Mouse (Mus musculus): ENCODE measurements around the gene Ppfibp2. TPM values are rescaled to one million over a fixed set of nuclear protein-coding genes. Genes with fewer than 3 reads are reported as not detected.

Gene Ppfibp2
- polyA plus RNA-seq, 1 experiment = 12.8 TPM

DNA sequence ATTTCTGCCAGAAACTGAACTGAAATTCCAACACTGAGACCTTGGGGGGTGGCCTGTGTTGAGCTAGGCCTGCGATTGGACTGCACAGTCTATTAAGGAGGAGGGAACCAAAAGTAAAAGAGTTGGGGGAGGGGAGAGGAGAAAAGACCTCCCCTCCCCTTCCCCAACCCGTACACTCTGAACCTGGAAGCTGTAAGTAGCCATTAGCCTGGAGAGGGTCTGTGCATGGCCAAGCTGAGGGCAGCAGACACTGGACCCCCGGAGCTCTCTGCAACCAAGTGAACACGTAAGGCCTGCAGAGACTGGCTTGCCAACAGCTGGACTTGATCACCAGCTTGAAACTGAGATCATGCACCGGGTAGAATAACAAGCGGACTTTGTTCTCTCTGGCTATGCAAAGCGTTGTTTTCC, 27.7 kb upstream of the Ppfibp2 start, which contains the start of gene Olfml1:
Olfml1 (plus strand) TSS at position 186 of the 411 bp plus-strand sequence.
- peak; percentile 79 for DNase-seq
- Histone ChIP-seq H3K27ac (ENCODE audit: insufficient read depth, low read depth, low read length) (peak within 1 kb of the TSS; percentile 75), H3K4me1 (ENCODE audit: control insufficient read depth, insufficient read depth, low read length) (no peaks in the 10 kb centered on the region), H3K27me3 (replicated peaks; ENCODE audit: control insufficient read depth, insufficient read depth, low read length) (no peaks in the 10 kb centered on the region), H3K4me3 (ENCODE audit: insufficient read depth, low read depth, low read length) (peak within 1 kb of the TSS; percentile 77), H3K36me3 (ENCODE audit: control insufficient read depth, insufficient read depth, low read length) (no peaks in the 10 kb centered on the region)
- WGBS = 28% methylated on average over 7 of the region's 7 CpGs
- TF ChIP-seq POLR2A (IDR thresholded peaks at IDR 0.05; ENCODE audit: low read depth, low read length) (no peak), CTCF (conservative IDR thresholded peaks at IDR 0.05; ENCODE audit: insufficient read depth, insufficient read length, low read depth, low read length) (no peak)

DNA sequence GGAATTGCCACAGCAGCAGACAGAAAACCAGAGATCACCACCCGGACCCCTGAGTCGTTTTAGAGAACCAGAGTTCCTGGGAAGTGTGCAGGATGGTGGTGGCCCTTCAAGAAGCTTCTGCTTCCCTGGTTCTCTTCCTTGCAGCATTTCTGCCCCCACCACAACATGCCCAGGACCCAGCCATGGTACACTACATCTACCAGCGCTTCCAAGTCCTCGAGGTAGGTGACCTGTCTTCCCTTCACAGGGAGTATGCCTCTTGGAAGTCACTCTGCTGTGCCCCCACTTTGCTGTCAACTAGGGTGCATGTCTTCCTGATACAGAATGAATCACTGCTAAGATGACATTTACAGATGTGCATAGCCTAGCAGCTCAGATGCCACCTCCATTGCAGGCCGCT, 27.3 kb upstream of the Ppfibp2 start:
- Histone ChIP-seq H3K27ac (ENCODE audit: insufficient read depth, low read depth, low read length) (peak overlapping the region; percentile 51), H3K4me3 (ENCODE audit: insufficient read depth, low read depth, low read length) (peak overlapping the region; percentile 77)

DNA sequence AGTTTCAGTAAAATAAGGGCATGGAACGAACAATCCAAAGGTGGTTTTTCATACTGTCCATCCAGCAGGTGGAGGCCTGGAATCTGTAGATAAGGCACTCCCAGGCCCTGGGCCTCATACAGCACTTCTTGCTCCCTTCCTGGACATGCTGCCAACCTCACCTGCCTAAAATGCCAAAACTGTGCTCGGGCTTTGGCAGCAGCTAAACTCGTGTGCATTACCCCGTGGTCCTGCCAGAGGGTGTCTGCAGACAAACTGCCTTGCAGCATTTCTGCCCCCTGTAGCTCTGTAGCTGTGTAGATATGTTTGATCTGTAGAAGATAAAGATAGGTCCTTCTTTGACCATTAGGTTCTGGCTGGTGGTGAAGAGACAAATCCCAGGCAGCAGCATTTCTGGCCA, 26.0 kb upstream of the Ppfibp2 start:
- no peak for TF ChIP-seq CTCF (conservative IDR thresholded peaks at IDR 0.05; ENCODE audit: insufficient read depth, insufficient read length, low read depth, low read length)
- no peak for TF ChIP-seq POLR2A (IDR thresholded peaks at IDR 0.05; ENCODE audit: low read depth, low read length)
- no peaks in the 10 kb centered on the region for H3K27me3 ChIP-seq (replicated peaks; ENCODE audit: control insufficient read depth, insufficient read depth, low read length)
- H3K4me3 ChIP-seq (ENCODE audit: insufficient read depth, low read depth, low read length) = no peak overlapping the region
- H3K36me3 ChIP-seq (ENCODE audit: control insufficient read depth, insufficient read depth, low read length) = no peaks in the 10 kb centered on the region
- no peak for DNase-seq
- 0 out of 2 replicates have a peak, but pooled peaks cover 1% of the 10 kb centered on the region for H3K4me1 ChIP-seq (ENCODE audit: control insufficient read depth, insufficient read depth, low read length)
- H3K27ac ChIP-seq (ENCODE audit: insufficient read depth, low read depth, low read length) = no peak overlapping the region
- WGBS = 37% methylated on average over 4 of the region's 4 CpGs

More for the DNA sequence above, 27.3 kb upstream of the Ppfibp2 start:
- no peaks in the 10 kb centered on the region for H3K36me3 ChIP-seq (ENCODE audit: control insufficient read depth, insufficient read depth, low read length)
- 31% methylated on average over 5 of the region's 5 CpGs for WGBS
- DNase-seq = no peak
- H3K4me1 ChIP-seq (ENCODE audit: control insufficient read depth, insufficient read depth, low read length) = no peaks in the 10 kb centered on the region
- TF ChIP-seq CTCF (conservative IDR thresholded peaks at IDR 0.05; ENCODE audit: insufficient read depth, insufficient read length, low read depth, low read length) (no peak), POLR2A (IDR thresholded peaks at IDR 0.05; ENCODE audit: low read depth, low read length) (no peak)
- no peaks in the 10 kb centered on the region for H3K27me3 ChIP-seq (replicated peaks; ENCODE audit: control insufficient read depth, insufficient read depth, low read length)

DNA sequence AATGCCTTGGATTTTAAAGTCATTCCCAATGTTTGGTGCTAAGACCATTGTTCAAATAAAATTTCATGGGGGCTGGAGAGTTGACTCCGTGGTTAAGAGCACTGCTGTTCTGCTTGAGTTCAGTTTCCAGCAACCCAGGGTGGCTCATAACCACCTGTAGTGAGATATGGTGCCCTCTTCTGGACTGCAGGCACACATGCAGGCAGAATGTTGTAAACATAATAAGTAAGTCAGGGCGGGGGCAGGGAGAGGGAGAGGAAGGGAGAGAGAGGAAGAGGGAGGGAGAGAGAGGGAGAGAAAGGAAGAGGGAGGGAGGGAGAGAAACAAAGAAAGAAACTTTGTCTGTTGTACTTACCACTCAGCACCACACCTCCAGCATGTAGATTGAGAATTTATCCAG, 21.2 kb upstream of the Ppfibp2 start:
- peak; percentile 29; the same call in 1 of the 2 replicates for TF ChIP-seq CTCF (conservative IDR thresholded peaks at IDR 0.05; ENCODE audit: insufficient read depth, insufficient read length, low read depth, low read length)
- no peak for TF ChIP-seq POLR2A (IDR thresholded peaks at IDR 0.05; ENCODE audit: low read depth, low read length)
- H3K4me1 ChIP-seq (ENCODE audit: control insufficient read depth, insufficient read depth, low read length) = 0 out of 2 replicates have a peak, but pooled peaks cover 2% of the 10 kb centered on the region
- no peaks in the 10 kb centered on the region for H3K27me3 ChIP-seq (replicated peaks; ENCODE audit: control insufficient read depth, insufficient read depth, low read length)
- no peaks in the 10 kb centered on the region for H3K36me3 ChIP-seq (ENCODE audit: control insufficient read depth, insufficient read depth, low read length)
- peak overlapping the region; percentile 31; the same call in 1 of the 2 replicates for H3K27ac ChIP-seq (ENCODE audit: insufficient read depth, low read depth, low read length)
- no peak overlapping the region for H3K4me3 ChIP-seq (ENCODE audit: insufficient read depth, low read depth, low read length)
- 70% methylated on average over 2 of the region's 2 CpGs for WGBS
- DNase-seq = no peak

DNA sequence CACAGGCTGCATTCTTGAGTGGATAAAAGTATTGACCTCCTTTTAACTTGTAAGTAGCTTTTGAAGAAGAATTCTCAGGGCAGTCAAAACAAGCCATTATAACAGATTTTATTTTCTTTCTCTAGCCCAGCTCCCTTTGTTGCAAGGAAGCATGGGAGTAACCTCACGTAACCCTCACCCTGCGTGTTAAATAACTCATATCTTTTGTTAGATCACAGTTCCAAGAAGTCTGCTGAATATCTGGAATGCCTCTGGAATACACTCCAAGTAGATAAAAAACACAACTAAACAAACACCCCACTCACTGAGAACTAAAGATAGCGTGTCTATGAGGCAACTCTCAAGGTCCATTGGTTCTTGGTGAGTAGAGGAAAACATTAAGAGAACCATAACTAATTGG, 20.7 kb upstream of the Ppfibp2 start:
- no peaks in the 10 kb centered on the region for H3K36me3 ChIP-seq (ENCODE audit: control insufficient read depth, insufficient read depth, low read length)
- WGBS = 50% methylated on average over 3 of the region's 3 CpGs
- H3K4me3 ChIP-seq (ENCODE audit: insufficient read depth, low read depth, low read length) = no peak overlapping the region
- H3K4me1 ChIP-seq (ENCODE audit: control insufficient read depth, insufficient read depth, low read length) = 0 out of 2 replicates have a peak, but pooled peaks cover 2% of the 10 kb centered on the region
- TF ChIP-seq POLR2A (IDR thresholded peaks at IDR 0.05; ENCODE audit: low read depth, low read length) (no peak), CTCF (conservative IDR thresholded peaks at IDR 0.05; ENCODE audit: insufficient read depth, insufficient read length, low read depth, low read length) (no peak)
- peak; percentile 51 for DNase-seq
- no peaks in the 10 kb centered on the region for H3K27me3 ChIP-seq (replicated peaks; ENCODE audit: control insufficient read depth, insufficient read depth, low read length)
- peak overlapping the region; percentile 31; the same call in 1 of the 2 replicates for H3K27ac ChIP-seq (ENCODE audit: insufficient read depth, low read depth, low read length)

DNA sequence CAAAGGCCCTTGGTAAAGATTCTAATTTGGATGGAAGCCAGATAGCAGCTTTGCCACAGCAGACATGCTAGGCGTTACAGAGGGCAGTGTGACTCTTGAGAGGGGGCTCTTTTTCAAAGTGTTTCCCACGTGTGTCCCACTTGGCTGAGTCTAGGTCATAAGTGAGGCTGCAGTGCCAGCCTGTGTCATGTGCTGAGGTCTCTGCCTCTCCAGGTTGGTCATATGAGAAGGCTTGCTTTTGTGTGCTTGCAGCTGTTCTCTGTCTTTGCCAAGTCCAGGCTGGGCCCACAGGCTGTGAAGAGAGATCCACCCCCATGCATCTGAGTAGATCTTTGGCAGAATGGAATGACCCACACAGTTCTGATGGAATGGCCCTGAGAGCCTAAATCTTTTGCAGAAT, 2.4 kb upstream of the Ppfibp2 start:
- no peak for TF ChIP-seq POLR2A (IDR thresholded peaks at IDR 0.05; ENCODE audit: low read depth, low read length)
- TF ChIP-seq CTCF (conservative IDR thresholded peaks at IDR 0.05; ENCODE audit: insufficient read depth, insufficient read length, low read depth, low read length) = no peak
- no peaks in the 10 kb centered on the region for H3K27me3 ChIP-seq (replicated peaks; ENCODE audit: control insufficient read depth, insufficient read depth, low read length)
- no peak for DNase-seq
- 36% methylated on average over 2 of the region's 2 CpGs for WGBS
- no peak overlapping the region for H3K27ac ChIP-seq (ENCODE audit: insufficient read depth, low read depth, low read length)
- no peaks in the 10 kb centered on the region for H3K4me1 ChIP-seq (ENCODE audit: control insufficient read depth, insufficient read depth, low read length)
- H3K4me3 ChIP-seq (ENCODE audit: insufficient read depth, low read depth, low read length) = no peak overlapping the region
- H3K36me3 ChIP-seq (ENCODE audit: control insufficient read depth, insufficient read depth, low read length) = no peaks in the 10 kb centered on the region

DNA sequence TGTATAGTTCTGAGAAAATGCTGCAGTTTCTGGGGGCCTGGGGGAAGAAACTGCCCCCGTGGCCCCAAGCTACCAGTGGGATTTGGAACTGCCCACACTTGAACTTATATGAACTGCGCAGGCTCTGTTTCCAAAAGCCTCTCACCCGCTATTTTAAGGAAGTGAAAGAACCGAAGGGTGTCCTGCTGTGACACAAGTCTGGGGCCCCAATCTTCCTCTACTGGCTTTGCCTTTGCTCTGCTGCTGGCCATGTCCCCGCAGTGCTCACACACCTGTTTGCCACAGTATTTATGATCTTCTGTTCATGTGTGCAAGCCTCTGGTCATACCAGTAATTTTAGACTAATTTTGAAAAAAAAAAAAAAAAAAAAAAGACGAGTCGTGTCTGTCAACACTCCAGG, 1.1 kb upstream of the Ppfibp2 start:
- no peaks in the 10 kb centered on the region for H3K27me3 ChIP-seq (replicated peaks; ENCODE audit: control insufficient read depth, insufficient read depth, low read length)
- no peak overlapping the region for H3K4me3 ChIP-seq (ENCODE audit: insufficient read depth, low read depth, low read length)
- no peak for TF ChIP-seq POLR2A (IDR thresholded peaks at IDR 0.05; ENCODE audit: low read depth, low read length)
- H3K36me3 ChIP-seq (ENCODE audit: control insufficient read depth, insufficient read depth, low read length) = no peaks in the 10 kb centered on the region
- peak overlapping the region; percentile 77; the same call in 1 of the 2 replicates for H3K27ac ChIP-seq (ENCODE audit: insufficient read depth, low read depth, low read length)
- 44% methylated on average over 7 of the region's 7 CpGs for WGBS
- no peak for DNase-seq
- no peaks in the 10 kb centered on the region for H3K4me1 ChIP-seq (ENCODE audit: control insufficient read depth, insufficient read depth, low read length)
